Mouse (Mus musculus) CH12.LX (cell line): Measurements from ENCODE around the gene Kpna2. TPM values are rescaled to one million over a fixed set of nuclear protein-coding genes. Genes with fewer than 3 reads are reported as not detected.

Source experiments
- DNase-seq: peaks from one replicate; pipeline ENCODE4 v3.0.0-alpha.2; 2013; ENCODE audit errors: extremely low read depth
- H3K27ac ChIP-seq: 2 replicates; pipeline ENCODE4 v1.5.1; 2012; ENCODE audit warnings: low read depth, mild to moderate bottlenecking, control low read depth, moderate library complexity; ENCODE audit not compliant: insufficient read depth
- H3K27me3 ChIP-seq: replicated peaks from 2 replicates; pipeline ENCODE3; 2012; ENCODE audit warnings: inconsistent platforms
- H3K36me3 ChIP-seq, 2 experiments: replicated peaks in 1 of 2; 2 replicates each; pipeline versions ENCODE3 to v1.6.1; 2012; ENCODE audit warnings: inconsistent platforms in 1 of 2, low read length in 1 of 2, mild to moderate bottlenecking in 1 of 2, mixed read lengths in 1 of 2, moderate library complexity in 1 of 2; ENCODE audit not compliant: control insufficient read depth in 1 of 2, insufficient read depth in 1 of 2
- H3K4me1 ChIP-seq, 2 experiments: 2 replicates each; pipeline ENCODE4 v1.6.1; 2012; ENCODE audit warnings: inconsistent platforms in 1 of 2, moderate library complexity in 1 of 2; ENCODE audit not compliant: insufficient read depth in 2 of 2, control insufficient read depth in 1 of 2
- H3K4me2 ChIP-seq: 2 replicates; pipeline ENCODE4 v1.6.1; 2012; ENCODE audit warnings: low read depth, mild to moderate bottlenecking, control low read depth; ENCODE audit not compliant: poor library complexity, insufficient read depth, severe bottlenecking
- H3K4me3 ChIP-seq, 3 experiments: fragments of 150-350 bp in 1 of 3; sonication (generic) in 1 of 3; replicated peaks in 1 of 3; 2 replicates each; pipeline versions ENCODE3 to v1.5.1; 2011 to 2012; ENCODE audit warnings: low read depth in 2 of 3, low read length in 2 of 3, mild to moderate bottlenecking in 2 of 3, moderate library complexity in 2 of 3, control low read depth in 1 of 3, improper control_type of control experiment in 1 of 3, inconsistent platforms in 1 of 3, mixed read lengths in 1 of 3; ENCODE audit not compliant: poor library complexity in 1 of 3
- H3K79me2 ChIP-seq: replicated peaks from 2 replicates; pipeline ENCODE4 v1.6.1; 2012; ENCODE audit warnings: mild to moderate bottlenecking, moderate library complexity; ENCODE audit not compliant: control insufficient read depth, poor library complexity, insufficient read depth, severe bottlenecking; ENCODE audit errors: extremely low read depth
- H3K9ac ChIP-seq: 2 replicates; pipeline ENCODE4 v1.6.1; 2012; ENCODE audit warnings: low read depth, mild to moderate bottlenecking, control low read depth, moderate library complexity; ENCODE audit not compliant: insufficient read depth
- H3K9me3 ChIP-seq: replicated peaks from 2 replicates; pipeline ENCODE3; 2012; ENCODE audit warnings: low read length, inconsistent platforms, mixed read lengths
- BHLHE40 ChIP-seq: IDR thresholded peaks from 2 replicates; pipeline ENCODE4 v1.6.1; 2011; ENCODE audit warnings: mild to moderate bottlenecking, low read depth, low read length, improper control_type of control experiment
- CTCF ChIP-seq, 2 experiments: IDR thresholded peaks in 1 of 2; conservative IDR thresholded peaks in 1 of 2; 2 replicates each; pipeline ENCODE4 v1.5.1; 2011 to 2012; ENCODE audit warnings: low read depth in 2 of 2, low read length in 2 of 2, improper control_type of control experiment in 1 of 2, inconsistent platforms in 1 of 2, mild to moderate bottlenecking in 1 of 2, moderate library complexity in 1 of 2
- EP300 ChIP-seq: IDR thresholded peaks from 2 replicates; pipeline ENCODE4 v1.6.1; 2011; ENCODE audit warnings: low read length, improper control_type of control experiment
- GABPA ChIP-seq: IDR thresholded peaks from 2 replicates; pipeline ENCODE4 v1.6.1; 2012; ENCODE audit warnings: low read depth, low read length, improper control_type of control experiment, inconsistent platforms; ENCODE audit not compliant: insufficient replicate concordance
- HCFC1 ChIP-seq: IDR thresholded peaks from 2 replicates; pipeline ENCODE4 v1.6.1; 2012; ENCODE audit warnings: low read depth, mild to moderate bottlenecking, inconsistent platforms, low read length, improper control_type of control experiment
- IRF4 ChIP-seq: IDR thresholded peaks from 2 replicates; pipeline ENCODE4 v1.6.1; 2014; ENCODE audit warnings: low read depth, mild to moderate bottlenecking, inconsistent platforms, low read length, improper control_type of control experiment
- JUND ChIP-seq: conservative IDR thresholded peaks from 2 replicates; pipeline ENCODE4 v1.6.1; 2011; ENCODE audit warnings: low read depth, low read length, improper control_type of control experiment
- MAX ChIP-seq: IDR thresholded peaks from 2 replicates; pipeline ENCODE4 v1.6.1; 2011; ENCODE audit warnings: low read length, improper control_type of control experiment
- MAZ ChIP-seq: IDR thresholded peaks from 2 replicates; pipeline ENCODE4 v1.6.1; 2012; ENCODE audit warnings: low read depth, mild to moderate bottlenecking, inconsistent platforms, low read length, improper control_type of control experiment, moderate library complexity
- MXI1 ChIP-seq: IDR thresholded peaks from 2 replicates; pipeline ENCODE4 v1.6.1; 2011; ENCODE audit warnings: mild to moderate bottlenecking, low read depth, low read length, improper control_type of control experiment
- MYC ChIP-seq: IDR thresholded peaks from 2 replicates; pipeline ENCODE4 v1.6.1; 2011; ENCODE audit warnings: low read depth, mild to moderate bottlenecking, improper control_type of control experiment, low read length
- NELFE ChIP-seq: IDR thresholded peaks from 2 replicates; pipeline ENCODE4 v1.6.1; 2011; ENCODE audit warnings: low read depth, low read length, improper control_type of control experiment
- NRF1 ChIP-seq: IDR thresholded peaks from 2 replicates; pipeline ENCODE4 v1.6.1; 2014; ENCODE audit warnings: low read depth, mild to moderate bottlenecking, inconsistent platforms, low read length, improper control_type of control experiment, moderate library complexity
- PAX5 ChIP-seq: IDR thresholded peaks from 2 replicates; pipeline ENCODE4 v1.6.1; 2012; ENCODE audit warnings: low read length, inconsistent platforms, mixed read lengths
- POLR2A ChIP-seq: IDR thresholded peaks from 2 replicates; pipeline ENCODE4 v1.6.1; 2011; ENCODE audit warnings: low read depth, mild to moderate bottlenecking, improper control_type of control experiment, low read length
- RAD21 ChIP-seq: IDR thresholded peaks from 2 replicates; pipeline ENCODE4 v1.6.1; 2011; ENCODE audit warnings: low read depth, mild to moderate bottlenecking, low read length, improper control_type of control experiment, moderate library complexity
- RCOR1 ChIP-seq: conservative IDR thresholded peaks from 2 replicates; pipeline ENCODE4 v1.6.1; 2012; ENCODE audit warnings: low read depth, mild to moderate bottlenecking, inconsistent platforms, low read length, improper control_type of control experiment
- SIN3A ChIP-seq: IDR thresholded peaks from 2 replicates; pipeline ENCODE4 v1.6.1; 2012; ENCODE audit warnings: low read length, improper control_type of control experiment, inconsistent platforms
- SMC3 ChIP-seq: IDR thresholded peaks from 2 replicates; pipeline ENCODE4 v1.6.1; 2011; ENCODE audit warnings: low read depth, low read length, improper control_type of control experiment
- USF2 ChIP-seq: conservative IDR thresholded peaks from 2 replicates; pipeline ENCODE4 v1.6.1; 2011; ENCODE audit warnings: low read depth, low read length, improper control_type of control experiment
- ZC3H11A ChIP-seq: IDR thresholded peaks from 2 replicates; pipeline ENCODE4 v1.6.1; 2012; ENCODE audit warnings: low read depth, mild to moderate bottlenecking, inconsistent platforms, low read length, improper control_type of control experiment
- ZNF384 ChIP-seq: IDR thresholded peaks from 2 replicates; pipeline ENCODE4 v1.6.1; 2012; ENCODE audit warnings: low read depth, low read length, improper control_type of control experiment, inconsistent platforms
- dilution Hi-C: fragments of 300-500 bp; cut with MboI; formaldehyde crosslinking; loops from 2 replicates; pipeline ENCODE4 v1.14.3; 2020; ENCODE audit warnings: low sequenced_read_pairs; ENCODE audit not compliant: extremely low pct_unique_long_range_greater_than_20kb, extremely low pct_ligation_motif_present
- in situ Hi-C: fragments of 300-500 bp; cut with MboI; formaldehyde crosslinking; loops from 3 replicates; pipeline ENCODE4 v1.14.3; 2019; ENCODE audit warnings: low sequenced_read_pairs, low pct_ligation_motif_present, low pct_unique_long_range_greater_than_20kb, mixed read lengths
- polyA plus RNA-seq: library from polyadenylated mRNA; unstranded; fragments of >175 nt; gene quantifications from 2 replicates; pipeline ENCODE4 v1.2.1, GENCODE M21; 2012; ENCODE audit warnings: low read depth; ENCODE audit not compliant: insufficient read length
- total RNA-seq, 2 experiments: library from RNA; depleted of rRNA; stranded (reverse); fragments of 300-350 nt in 1 of 2; fragments of >200 nt in 1 of 2; gene quantifications; 2 replicates each; pipeline ENCODE4 v1.2.3; 2012 to 2014

Gene Kpna2
- total and polyA plus RNA-seq, 3 experiments = 327 to 759 (median 582) TPM

- Histone ChIP-seq H3K4me1 (peaks cover 7 to 23% of the 10 kb centered on the region in 2 experiments), H3K4me2 (no peak overlapping the region), H3K27me3 (no peaks in the 10 kb centered on the region), H3K27ac (no peak overlapping the region), H3K4me3 (no peak overlapping the region), H3K36me3 (no peaks in the 10 kb centered on the region), H3K9me3 (no peaks in the 10 kb centered on the region), H3K9ac (no peak overlapping the region), H3K79me2 (no peaks in the 10 kb centered on the region)
- dilution Hi-C loops (no loop called here), in situ Hi-C loops (loop anchor here (25.0 kb wide), 1 partner anchor 321 kb away; no protein-coding TSS in a partner anchor)
- TF ChIP-seq RCOR1 = no peak
- TF ChIP-seq EP300 = no peak
- no peak for TF ChIP-seq MYC
- no peak for TF ChIP-seq SIN3A
- TF ChIP-seq MAX = no peak
- no peak for TF ChIP-seq MXI1
- TF ChIP-seq IRF4 = no peak
- no peak for TF ChIP-seq NRF1
- TF ChIP-seq MAZ = no peak
- no peak for TF ChIP-seq SMC3
- DNase-seq = no peak
Measured at GRCm38 (mm10) chr11:106958407-106959071, 40.8 kb downstream of the Kpna2 start.

GRCm38 (mm10) chr11:106957271-106957980 is 41.9 kb downstream of the Kpna2 start:
- H3K4me2 ChIP-seq = no peak overlapping the region
- TF ChIP-seq POLR2A = no peak
- no peak for TF ChIP-seq PAX5
- TF ChIP-seq IRF4 = no peak
- TF ChIP-seq CTCF (conservative IDR thresholded peaks at IDR 0.05 in 1 of 2, IDR thresholded peaks at IDR 0.05 in 1 of 2; ENCODE audit: low read depth in 2 of 2, low read length in 2 of 2) = no peak
- TF ChIP-seq USF2 = no peak
- TF ChIP-seq MYC = no peak
- no peak for TF ChIP-seq JUND
- no peak for TF ChIP-seq GABPA
- TF ChIP-seq ZC3H11A = no peak
- no peak for TF ChIP-seq RAD21
- TF ChIP-seq NRF1 = no peak
- TF ChIP-seq BHLHE40 = no peak
- no peak for TF ChIP-seq SIN3A
- TF ChIP-seq HCFC1 = no peak
- no peak for TF ChIP-seq RCOR1
- no peak for TF ChIP-seq NELFE
- no peak for TF ChIP-seq ZNF384
- TF ChIP-seq, all 38 proteins: peak for 0
- Histone ChIP-seq H3K9me3 (no peaks in the 10 kb centered on the region), H3K36me3 (no peaks in the 10 kb centered on the region), H3K9ac (no peak overlapping the region), H3K4me3 (no peak overlapping the region), H3K4me1 (peaks cover 7 to 22% of the 10 kb centered on the region in 2 experiments), H3K27me3 (no peaks in the 10 kb centered on the region), H3K79me2 (no peaks in the 10 kb centered on the region), H3K27ac (no peak overlapping the region)
- DNase-seq = no peak
- dilution Hi-C loops = no loop called here
- in situ Hi-C loops = loop anchor here (25.0 kb wide), 1 partner anchor 320 kb away; no protein-coding TSS in a partner anchor
